Mouse (Mus musculus) olfactory bulb, adult 2 months (tissue): ENCODE measurements around the gene Crim1. TPM values are rescaled to one million over a fixed set of nuclear protein-coding genes. Genes with fewer than 3 reads are reported as not detected.

Experiments used
- H3K27ac ChIP-seq: fragments of 200-500 bp; 2 replicates; pipeline ENCODE4 v1.5.1; 2012; ENCODE audit warnings: low read depth, low read length; ENCODE audit not compliant: insufficient read depth
- H3K4me1 ChIP-seq: fragments of 200-500 bp; 2 replicates; pipeline ENCODE4 v1.6.1; 2012; ENCODE audit warnings: low read length; ENCODE audit not compliant: control insufficient read depth, insufficient read depth
- H3K4me3 ChIP-seq: fragments of 200-500 bp; 2 replicates; pipeline ENCODE4 v1.5.1; 2012; ENCODE audit warnings: mild to moderate bottlenecking, low read depth, low read length, moderate library complexity; ENCODE audit not compliant: insufficient read depth
- CTCF ChIP-seq: fragments of 200-500 bp; IDR thresholded peaks from 2 replicates; pipeline ENCODE4 v1.5.1; 2012; ENCODE audit warnings: low read depth, mild to moderate bottlenecking, low read length, moderate library complexity; ENCODE audit not compliant: insufficient read depth
- POLR2A ChIP-seq: fragments of 200-500 bp; IDR thresholded peaks from 2 replicates; pipeline ENCODE4 v1.6.1; 2012; ENCODE audit warnings: mild to moderate bottlenecking, low read depth, low read length, moderate library complexity; ENCODE audit not compliant: insufficient read depth
- WGBS: fragments of 180-500 bp; shearing (Covaris S2); methylation state at CpG from one replicate; pipeline ENCODE4 v1.1.7; 2018; 5-methylcytosine and 5-hydroxymethylcytosine counted together
- polyA plus RNA-seq: library from polyadenylated mRNA; stranded (reverse); fragments of >200 nt; gene quantifications from 2 replicates; pipeline ENCODE4 v1.2.4, GENCODE M21; 2012; ENCODE audit warnings: low replicate concordance; ENCODE audit not compliant: missing spikeins, insufficient read depth, insufficient read length

Gene Crim1
- polyA plus RNA-seq, 1 experiment, result not detected

GRCm38 (mm10) chr17:78218506-78219232, 18.6 kb downstream of the Crim1 start:
- no peak overlapping the region for H3K27ac ChIP-seq
- H3K4me3 ChIP-seq, result no peak overlapping the region
- no peak for TF ChIP-seq CTCF
- TF ChIP-seq POLR2A, result no peak
- peaks cover 3% of the 10 kb centered on the region; the same call in 1 of the 2 replicates for H3K4me1 ChIP-seq
- 96% methylated on average over 10 of the region's 10 CpGs for whole genome bisulfite sequencing

DNA sequence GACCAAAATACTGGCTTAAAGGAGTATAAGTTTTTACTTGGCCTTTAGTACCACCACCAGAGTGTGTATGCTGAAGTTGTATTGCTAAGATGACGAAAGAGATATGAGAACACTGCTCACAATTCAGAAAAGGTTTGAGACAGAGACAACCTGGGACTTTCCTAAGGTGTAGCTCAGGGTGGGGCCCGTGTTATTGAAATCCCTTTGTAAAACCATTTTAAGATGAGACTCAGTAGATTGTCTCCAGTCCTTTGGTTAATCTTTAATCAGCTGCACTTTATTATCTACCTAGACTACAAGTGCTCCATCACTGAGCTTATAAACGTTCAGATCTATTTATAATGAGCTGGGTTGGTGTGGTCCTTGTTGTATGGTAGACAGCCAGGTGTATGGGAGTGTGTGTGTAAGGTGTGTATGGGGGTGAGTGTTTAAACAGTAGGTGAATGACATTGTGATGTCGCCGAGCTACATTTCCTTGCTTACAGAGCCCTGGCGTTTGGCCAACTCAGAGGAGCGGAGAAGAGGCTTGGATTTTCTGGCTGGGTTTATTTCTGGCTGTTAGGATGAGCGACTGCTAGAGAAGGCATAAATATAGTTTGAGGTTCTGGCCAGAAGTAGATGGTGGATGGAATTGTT, 21.1 kb downstream of the Crim1 start:
- Histone ChIP-seq H3K27ac (no peak overlapping the region), H3K4me1 (peaks cover 6% of the 10 kb centered on the region; the same call in 1 of the 2 replicates), H3K4me3 (no peak overlapping the region)
- TF ChIP-seq CTCF (no peak), POLR2A (no peak)
- WGBS, result 58% methylated on average over 8 of the region's 8 CpGs

DNA sequence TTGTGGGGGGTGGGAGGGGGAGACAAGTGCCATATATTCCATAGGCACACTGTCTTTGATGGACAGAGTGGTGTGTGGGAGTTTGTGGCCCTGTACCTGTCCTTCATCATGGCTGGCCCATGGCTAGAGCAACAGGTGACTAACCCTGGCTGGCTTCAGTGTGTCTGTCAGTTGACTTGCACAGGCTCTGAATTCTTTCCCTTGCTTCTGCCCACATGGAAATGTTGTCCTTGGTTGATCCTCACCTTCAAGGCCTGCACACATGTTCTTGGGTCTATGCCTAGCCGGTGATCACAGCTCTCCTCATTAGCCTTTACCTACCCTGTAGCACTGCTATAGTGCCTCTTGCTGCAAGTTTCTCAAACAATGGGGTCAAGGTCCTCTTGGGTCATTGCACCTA, 21.8 kb downstream of the Crim1 start:
- Histone ChIP-seq H3K27ac (no peak overlapping the region), H3K4me1 (peaks cover 6% of the 10 kb centered on the region; the same call in 1 of the 2 replicates), H3K4me3 (no peak overlapping the region)
- TF ChIP-seq POLR2A (no peak), CTCF (no peak)
- WGBS, result 100% methylated on average over 1 of the region's 1 CpGs

DNA sequence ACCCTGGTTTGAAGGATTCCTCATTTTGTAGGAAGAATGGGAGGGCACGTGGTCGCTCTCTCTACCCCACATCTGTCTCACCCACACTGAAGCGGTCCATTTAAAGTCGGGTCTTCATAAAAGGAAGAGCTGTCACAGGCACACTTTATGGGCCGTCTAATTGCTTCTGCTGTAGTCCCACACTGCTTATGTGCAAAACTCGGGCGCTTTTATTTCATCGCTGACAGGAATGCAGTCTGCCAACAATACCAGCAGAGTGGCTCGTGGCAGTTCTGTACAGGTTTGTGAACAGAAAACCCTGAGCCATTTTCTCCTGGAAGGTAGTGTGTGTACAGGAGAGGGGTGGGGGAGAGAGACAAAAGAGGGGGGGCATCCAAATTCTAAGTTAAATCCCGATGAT, 23.9 kb downstream of the Crim1 start:
- H3K4me3 ChIP-seq, result no peak overlapping the region
- TF ChIP-seq CTCF, result no peak
- no peak for TF ChIP-seq POLR2A
- no peak overlapping the region for H3K27ac ChIP-seq
- peaks cover 6% of the 10 kb centered on the region; the same call in 1 of the 2 replicates for H3K4me1 ChIP-seq
- WGBS, result 70% methylated on average over 10 of the region's 10 CpGs

DNA sequence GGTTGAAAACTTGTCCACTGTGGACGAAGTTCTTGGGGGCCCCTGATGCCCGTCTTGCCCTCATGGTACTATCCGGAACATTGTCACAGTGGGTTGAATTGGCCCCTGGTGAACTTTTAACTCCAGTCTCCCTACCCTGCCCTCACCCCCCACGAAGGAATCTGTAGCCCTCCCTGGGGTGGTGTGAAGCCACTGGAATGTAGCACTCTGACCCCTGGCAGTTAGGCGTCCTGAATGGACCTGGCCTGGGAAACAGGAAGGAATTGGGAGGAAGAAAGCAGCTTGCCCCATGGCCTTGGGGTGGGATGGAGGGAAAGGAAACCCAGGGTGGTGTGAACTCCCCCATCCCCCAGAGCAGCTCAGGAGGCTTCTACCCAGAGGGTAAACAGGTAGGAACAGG, 25.5 kb downstream of the Crim1 start:
- Histone ChIP-seq H3K27ac (no peak overlapping the region), H3K4me3 (no peak overlapping the region), H3K4me1 (peaks cover 6% of the 10 kb centered on the region; the same call in 1 of the 2 replicates)
- TF ChIP-seq CTCF, result no peak
- TF ChIP-seq POLR2A, result no peak
- 83% methylated on average over 5 of the region's 5 CpGs for WGBS

- Histone ChIP-seq H3K27ac (no peak overlapping the region), H3K4me1 (peaks cover 6% of the 10 kb centered on the region; the same call in 1 of the 2 replicates), H3K4me3 (no peak overlapping the region)
- TF ChIP-seq CTCF (no peak), POLR2A (no peak)
- WGBS, result 61% methylated on average over 3 of the region's 3 CpGs
These were observed 27.2 kb downstream of the Crim1 start for GRCm38 (mm10) chr17:78227211-78227610.

DNA sequence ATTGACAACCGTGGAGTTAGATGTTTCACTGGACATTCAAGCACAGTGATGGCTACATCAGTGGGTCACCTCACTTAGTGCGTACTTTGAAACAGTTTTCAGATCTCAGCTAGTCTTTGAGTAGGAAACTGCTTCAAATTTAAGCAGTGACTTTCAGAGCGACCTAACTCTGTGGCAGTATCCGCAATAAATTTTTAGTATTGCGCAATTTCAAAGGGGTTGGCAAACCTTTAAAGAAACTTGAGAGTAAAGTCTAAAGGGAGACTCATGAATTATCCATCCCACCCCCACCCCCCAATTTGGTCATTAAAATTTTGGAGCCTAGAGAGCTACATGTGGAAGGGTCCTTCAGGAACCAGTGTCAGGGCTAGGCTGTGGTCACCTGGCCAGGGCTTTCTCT, 31.5 kb downstream of the Crim1 start:
- 97% methylated on average over 5 of the region's 5 CpGs for WGBS
- TF ChIP-seq CTCF, result no peak
- no peak for TF ChIP-seq POLR2A
- Histone ChIP-seq H3K4me3 (no peak overlapping the region), H3K4me1 (peaks cover under 1% of the 10 kb centered on the region; the same call in 1 of the 2 replicates), H3K27ac (no peak overlapping the region)

DNA sequence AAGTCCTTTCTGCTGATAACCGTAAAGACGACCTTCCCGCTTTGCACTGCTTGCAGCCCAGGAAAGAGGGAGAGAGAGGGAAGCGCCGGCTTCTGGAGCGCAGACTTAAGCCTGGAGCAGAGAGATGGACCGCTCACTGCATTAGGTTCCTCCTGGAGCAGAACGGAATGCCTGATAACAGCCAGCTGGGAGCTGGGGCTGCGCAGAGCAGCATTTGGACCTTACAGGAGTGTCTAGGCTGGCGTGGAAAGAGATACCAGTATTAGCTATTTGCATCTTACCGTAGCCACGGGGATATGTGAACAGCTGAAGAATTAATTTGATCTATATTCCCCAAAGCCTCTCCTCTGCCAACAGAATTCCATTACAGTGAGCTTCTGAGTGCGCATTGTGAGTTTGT, 32.7 kb downstream of the Crim1 start:
- TF ChIP-seq POLR2A (no peak), CTCF (no peak)
- Histone ChIP-seq H3K4me3 (no peak overlapping the region), H3K4me1 (no peaks in the 10 kb centered on the region), H3K27ac (no peak overlapping the region)
- WGBS, result 89% methylated on average over 13 of the region's 13 CpGs

- Histone ChIP-seq H3K27ac (no peak overlapping the region), H3K4me1 (no peaks in the 10 kb centered on the region), H3K4me3 (no peak overlapping the region)
- WGBS, result 91% methylated on average over 6 of the region's 6 CpGs
- TF ChIP-seq CTCF (no peak), POLR2A (no peak)
These were observed 33.8 kb downstream of the Crim1 start for GRCm38 (mm10) chr17:78233873-78234272.

- Histone ChIP-seq H3K4me1 (no peaks in the 10 kb centered on the region), H3K27ac (no peak overlapping the region), H3K4me3 (no peak overlapping the region)
- no peak for TF ChIP-seq POLR2A
- TF ChIP-seq CTCF, result no peak
- 96% methylated on average over 12 of the region's 12 CpGs for WGBS
These were observed 36.1 kb downstream of the Crim1 start for GRCm38 (mm10) chr17:78236126-78236525.
